Mouse (Mus musculus) kidney, embryonic 15.5 days (tissue): Measurements from ENCODE around the gene Slc22a18. TPM values are rescaled to one million over a fixed set of nuclear protein-coding genes. Genes with fewer than 3 reads are reported as not detected.

ENCODE experiments used
- ATAC-seq: fragments of 200-750 bp; cut with Nextera tagmentation; replicated peaks from 2 replicates; pipeline ENCODE4 v1.8.0; 2017; ENCODE audit warnings: moderate TSS enrichment; ENCODE audit not compliant: low FRiP score
- H3K27ac ChIP-seq: fragments of 300-500 bp; sonication (generic); 2 replicates; pipeline ENCODE4 v1.5.1; 2015; ENCODE audit warnings: mild to moderate bottlenecking, inconsistent platforms
- H3K27me3 ChIP-seq: fragments of 300-500 bp; sonication (generic); 2 replicates; pipeline ENCODE4 v1.6.1; 2015; ENCODE audit warnings: inconsistent platforms
- H3K36me3 ChIP-seq: fragments of 300-500 bp; sonication (generic); 2 replicates; pipeline ENCODE4 v1.6.1; 2015; ENCODE audit warnings: inconsistent platforms
- H3K4me1 ChIP-seq: fragments of 300-500 bp; sonication (generic); 2 replicates; pipeline ENCODE4 v1.6.1; 2015; ENCODE audit warnings: inconsistent platforms
- H3K4me2 ChIP-seq: fragments of 300-500 bp; sonication (generic); 2 replicates; pipeline ENCODE4 v1.6.1; 2015; ENCODE audit warnings: moderate library complexity, mild to moderate bottlenecking, inconsistent platforms
- H3K4me3 ChIP-seq: fragments of 300-500 bp; sonication (generic); replicated peaks from 2 replicates; pipeline ENCODE4 v1.5.1; 2015; ENCODE audit warnings: mild to moderate bottlenecking, inconsistent platforms
- H3K9ac ChIP-seq: fragments of 300-500 bp; sonication (generic); 2 replicates; pipeline ENCODE4 v1.6.1; 2015; ENCODE audit warnings: mild to moderate bottlenecking, inconsistent platforms
- H3K9me3 ChIP-seq: fragments of 300-500 bp; sonication (generic); replicated peaks from 2 replicates; pipeline ENCODE4 v1.6.1; 2016; ENCODE audit warnings: inconsistent platforms
- WGBS: fragments of 180-500 bp; shearing (Covaris S2); methylation state at CpG from one replicate; pipeline ENCODE4 v1.1.7; 2015; ENCODE audit warnings: mixed read lengths; 5-methylcytosine and 5-hydroxymethylcytosine counted together
- polyA plus RNA-seq: library from polyadenylated mRNA; unstranded; fragments of >200 nt; fragmentation: Nextera tagmentation; extraction: Ambion mirVana; gene quantifications from 2 replicates; pipeline ENCODE4 v1.2.1, GENCODE M21; 2015

The Slc22a18 gene
- polyA plus RNA-seq = 4.1 and 4.5 TPM in 2 replicates

DNA sequence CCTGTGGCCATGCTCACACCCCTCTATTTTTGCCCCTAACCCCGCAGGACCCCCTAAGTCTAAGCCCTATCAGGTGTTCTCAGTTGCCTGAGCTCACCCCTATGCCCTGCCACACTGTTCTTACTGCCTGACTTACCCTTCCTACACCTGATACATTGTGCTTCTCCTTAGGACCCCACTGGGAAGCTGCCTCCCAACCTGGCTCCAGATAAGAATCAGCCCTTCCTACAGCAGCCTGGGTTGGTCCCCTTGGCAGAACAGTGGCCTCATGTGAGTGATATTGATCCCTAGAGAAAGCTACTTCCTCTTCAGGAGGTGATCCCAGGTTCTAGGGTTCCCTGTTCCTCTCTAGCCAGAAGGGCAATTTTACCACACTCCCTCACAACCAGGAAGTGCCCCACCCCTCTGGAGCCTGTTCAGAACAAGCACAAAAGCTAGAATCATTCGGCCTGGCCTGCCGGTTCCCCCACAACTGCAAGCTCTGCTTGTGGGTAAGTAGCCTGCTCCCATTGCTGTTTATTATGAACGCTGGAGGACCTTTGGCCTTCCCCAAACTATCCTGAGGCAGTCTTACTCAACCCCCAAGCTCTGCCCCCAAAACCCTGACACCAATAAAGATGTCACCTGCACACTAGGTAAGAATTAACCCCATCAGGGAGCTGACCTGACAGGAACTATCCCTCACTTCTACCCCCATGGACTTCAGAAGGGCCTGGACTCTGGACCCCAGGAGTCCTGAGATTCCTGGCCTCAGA is at the start of gene Slc22a18:
Gene Slc22a18 (plus strand): TSS at position 390 of the 755 bp plus-strand sequence.
- Histone ChIP-seq H3K36me3 (no peaks in the 10 kb centered on the region), H3K9me3 (no peaks in the 10 kb centered on the region), H3K27ac (no peak within 1 kb of the TSS), H3K4me1 (peaks cover 24% of the 10 kb centered on the region; the same call in 1 of the 2 replicates), H3K9ac (0 out of 2 replicates have a peak within 1 kb of the TSS, but pooled peaks have one; percentile 27), H3K4me3 (0 out of 2 replicates have a peak within 1 kb of the TSS, but pooled peaks have one; percentile 12), H3K27me3 (no peaks in the 10 kb centered on the region), H3K4me2 (peak within 1 kb of the TSS; percentile 34)
- WGBS = 34% methylated on average over 4 of the region's 4 CpGs
- ATAC-seq = no peak

- WGBS = 50% methylated on average over 23 of the region's 23 CpGs
- Histone ChIP-seq H3K36me3 (no peaks in the 10 kb centered on the region), H3K27ac (no peak overlapping the region), H3K4me2 (no peak overlapping the region), H3K27me3 (no peaks in the 10 kb centered on the region), H3K9ac (no peak overlapping the region), H3K9me3 (no peaks in the 10 kb centered on the region), H3K4me3 (no peak overlapping the region), H3K4me1 (peaks cover 16% of the 10 kb centered on the region)
- ATAC-seq = peak; percentile 44; the same call in 1 of the 2 replicates
Observed at GRCm38 (mm10) chr7:143428142-143428813, 45.3 kb upstream of the Slc22a18 start.

DNA sequence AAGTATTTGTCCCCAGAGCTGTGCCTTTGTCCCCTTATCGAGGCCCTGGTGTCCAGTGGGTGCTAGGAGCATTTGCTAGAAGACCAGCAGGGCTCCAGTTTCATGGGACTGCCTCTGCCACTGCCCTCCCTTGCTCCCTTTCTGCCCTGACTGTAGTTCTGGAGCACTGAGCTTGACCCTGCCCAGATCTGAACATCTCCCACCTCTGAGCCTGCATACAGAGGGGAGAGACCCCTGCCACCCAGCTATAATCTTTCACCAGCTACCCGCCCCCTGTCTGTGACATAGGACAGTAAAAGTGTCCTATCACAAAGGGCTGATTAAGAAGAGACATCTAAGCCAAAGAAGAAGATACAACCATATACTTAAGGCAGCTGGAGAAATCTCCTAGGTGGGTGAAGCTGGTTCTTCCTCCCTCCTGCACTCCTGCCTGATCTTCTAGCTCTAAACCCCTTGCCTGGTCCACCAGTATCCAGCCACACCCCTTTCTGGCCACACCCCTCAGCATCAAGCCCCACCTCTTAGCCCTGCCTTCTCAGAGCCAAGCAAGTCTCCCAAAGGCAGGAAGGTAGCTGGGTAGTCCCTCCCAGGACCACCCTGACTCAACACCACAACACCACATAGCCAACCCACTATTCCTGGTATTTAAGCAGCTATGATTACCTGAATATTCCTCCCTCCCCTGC is 44.6 kb upstream of the Slc22a18 start:
- ATAC-seq = no peak; the same call in 1 of the 2 replicates

GRCm38 (mm10) chr7:143432631-143433030 is 40.9 kb upstream of the Slc22a18 start:
- Histone ChIP-seq H3K9ac (no peak overlapping the region), H3K27me3 (peaks cover 11% of the 10 kb centered on the region; the same call in 1 of the 2 replicates), H3K27ac (no peak overlapping the region), H3K36me3 (no peaks in the 10 kb centered on the region), H3K9me3 (no peaks in the 10 kb centered on the region), H3K4me2 (no peak overlapping the region), H3K4me1 (peaks cover 24% of the 10 kb centered on the region), H3K4me3 (no peak overlapping the region)
- ATAC-seq = no peak
- WGBS = 73% methylated on average over 1 of the region's 1 CpGs

More for the DNA sequence above, 44.6 kb upstream of the Slc22a18 start:
- Histone ChIP-seq H3K9ac (no peak overlapping the region), H3K4me1 (peaks cover 19% of the 10 kb centered on the region), H3K36me3 (no peaks in the 10 kb centered on the region), H3K9me3 (no peaks in the 10 kb centered on the region), H3K27ac (no peak overlapping the region), H3K4me2 (no peak overlapping the region), H3K27me3 (no peaks in the 10 kb centered on the region), H3K4me3 (no peak overlapping the region)
- WGBS = 63% methylated on average over 2 of the region's 2 CpGs

- H3K36me3 ChIP-seq = no peaks in the 10 kb centered on the region
- H3K4me2 ChIP-seq = no peak overlapping the region
- no peak for ATAC-seq
- no peak overlapping the region for H3K4me3 ChIP-seq
- peaks cover 23% of the 10 kb centered on the region for H3K4me1 ChIP-seq
- peaks cover 11% of the 10 kb centered on the region; the same call in 1 of the 2 replicates for H3K27me3 ChIP-seq
- 65% methylated on average over 7 of the region's 7 CpGs for WGBS
- H3K9ac ChIP-seq = no peak overlapping the region
- H3K27ac ChIP-seq = no peak overlapping the region
- no peaks in the 10 kb centered on the region for H3K9me3 ChIP-seq
Observed at GRCm38 (mm10) chr7:143433331-143433730, 40.2 kb upstream of the Slc22a18 start.

DNA sequence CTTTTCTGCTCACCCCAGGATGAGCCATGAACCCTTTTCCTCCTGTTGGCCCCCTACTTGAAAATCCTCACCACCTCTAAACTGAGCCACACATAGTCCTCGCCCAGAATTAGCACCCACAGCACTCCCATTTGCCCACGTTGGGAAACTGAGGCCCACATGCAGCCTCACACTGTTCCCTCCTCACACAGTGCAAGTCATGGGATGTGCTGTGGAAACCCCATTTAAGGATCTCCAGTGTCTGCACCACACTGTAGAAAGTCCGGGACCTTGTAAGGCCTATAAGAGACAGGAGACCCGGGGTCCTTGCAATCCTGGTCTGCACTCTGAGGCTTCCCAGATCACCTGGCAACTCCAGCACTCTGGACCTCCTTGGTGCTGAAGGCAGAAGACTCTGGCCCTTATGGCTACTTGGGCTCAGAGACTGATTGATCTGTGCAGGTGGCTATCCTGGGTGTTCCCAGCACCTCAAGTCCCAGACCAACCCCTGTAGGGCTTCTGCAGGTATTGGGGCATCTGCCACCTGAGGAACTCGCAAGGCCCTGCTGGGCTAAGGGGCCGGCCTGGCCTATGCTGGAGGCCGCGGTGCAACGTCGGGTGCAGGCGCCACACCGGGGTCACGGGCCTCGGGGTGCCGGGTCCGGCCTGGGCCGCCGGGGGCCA is 36.2 kb upstream of the Slc22a18 start:
- WGBS = 18% methylated on average over 18 of the region's 18 CpGs
- Histone ChIP-seq H3K4me3 (peak overlapping the region; percentile 50), H3K9me3 (no peaks in the 10 kb centered on the region), H3K4me1 (peaks cover 23% of the 10 kb centered on the region), H3K4me2 (peak overlapping the region; percentile 92), H3K36me3 (no peaks in the 10 kb centered on the region), H3K9ac (peak overlapping the region; percentile 67), H3K27me3 (peaks cover 11% of the 10 kb centered on the region; the same call in 1 of the 2 replicates), H3K27ac (peak overlapping the region; percentile 41)
- ATAC-seq = peak; percentile 59

DNA sequence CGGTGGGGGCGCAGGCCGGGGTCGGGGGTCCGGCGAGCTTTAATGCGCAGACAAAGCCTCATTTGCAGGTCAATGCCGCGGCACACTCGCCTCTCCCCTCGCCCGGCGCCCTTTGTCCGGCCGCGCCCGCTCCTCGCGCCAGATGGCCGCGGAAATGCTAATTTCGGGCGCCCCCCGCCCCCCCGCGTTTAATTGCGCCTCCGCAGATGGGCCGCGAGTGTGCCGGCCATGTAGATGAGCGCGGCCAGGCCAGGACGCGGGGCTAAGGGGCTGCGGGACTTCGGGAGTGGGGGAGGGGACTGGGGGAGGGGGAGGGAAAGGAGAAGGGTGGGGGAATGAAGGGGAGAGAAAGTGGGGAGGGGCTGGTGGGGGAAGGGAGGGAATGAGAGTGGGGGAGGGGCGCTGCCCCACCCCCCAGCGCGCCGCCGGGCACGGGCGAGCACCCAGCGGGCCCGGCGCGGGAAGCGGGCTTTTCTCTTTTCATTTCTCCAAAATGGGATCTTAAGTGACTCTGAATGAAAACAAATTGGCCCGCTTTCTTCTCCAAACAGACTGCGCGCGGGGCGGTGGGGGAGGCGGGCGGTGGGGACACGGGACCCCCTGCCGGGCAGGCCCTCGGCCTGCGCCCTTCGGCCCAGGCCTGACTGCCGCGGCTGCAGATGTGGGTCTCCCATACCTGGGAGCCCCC is 35.5 kb upstream of the Slc22a18 start:
- under 1% methylated on average over 62 of the region's 63 CpGs for WGBS
- no peaks in the 10 kb centered on the region for H3K36me3 ChIP-seq
- H3K27ac ChIP-seq = peak overlapping the region; percentile 41
- H3K4me2 ChIP-seq = peak overlapping the region; percentile 92
- peak overlapping the region; percentile 50 for H3K4me3 ChIP-seq
- peaks cover 18% of the 10 kb centered on the region for H3K27me3 ChIP-seq
- no peaks in the 10 kb centered on the region for H3K9me3 ChIP-seq
- peaks cover 23% of the 10 kb centered on the region for H3K4me1 ChIP-seq
- peak; percentile 62 for ATAC-seq
- peak overlapping the region; percentile 67 for H3K9ac ChIP-seq

DNA sequence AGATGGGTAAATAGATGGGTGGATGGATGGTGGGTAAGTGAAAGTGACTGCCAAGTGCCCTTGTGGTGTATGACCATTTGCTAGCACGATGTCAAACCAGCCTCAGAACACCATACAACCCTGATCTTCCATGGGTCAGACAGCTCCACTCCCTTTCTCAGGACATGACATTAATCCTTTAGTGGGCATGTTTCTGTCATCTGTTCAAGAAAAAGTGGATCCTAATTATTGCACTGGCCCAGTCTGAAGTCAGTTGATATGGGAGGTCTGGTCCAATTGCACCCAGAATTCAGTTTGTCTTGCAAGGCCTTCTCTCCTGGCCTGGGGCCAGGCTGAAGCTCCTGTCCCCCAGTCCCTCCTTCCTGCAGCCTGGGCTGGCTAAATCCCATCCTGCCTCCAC is 34.6 kb upstream of the Slc22a18 start:
- Histone ChIP-seq H3K4me3 (no peak overlapping the region), H3K9me3 (no peaks in the 10 kb centered on the region), H3K4me1 (peaks cover 20% of the 10 kb centered on the region), H3K27me3 (peaks cover 27% of the 10 kb centered on the region), H3K9ac (no peak overlapping the region), H3K27ac (no peak overlapping the region), H3K36me3 (no peaks in the 10 kb centered on the region), H3K4me2 (peak overlapping the region; percentile 92; the same call in 1 of the 2 replicates)
- 57% methylated on average over 1 of the region's 1 CpGs for whole genome bisulfite sequencing
- no peak for ATAC-seq

- no peak for ATAC-seq
- Histone ChIP-seq H3K9ac (no peak overlapping the region), H3K4me3 (peak overlapping the region; percentile 41; the same call in 1 of the 2 replicates), H3K9me3 (no peaks in the 10 kb centered on the region), H3K27ac (0 out of 2 replicates have a peak overlapping the region, but pooled peaks have one; percentile 10), H3K4me1 (peaks cover 21% of the 10 kb centered on the region), H3K4me2 (peak overlapping the region; percentile 80), H3K36me3 (no peaks in the 10 kb centered on the region), H3K27me3 (peaks cover 49% of the 10 kb centered on the region)
- 40% methylated on average over 8 of the region's 8 CpGs for WGBS
Observed at GRCm38 (mm10) chr7:143444580-143444954, 29.0 kb upstream of the Slc22a18 start.

DNA sequence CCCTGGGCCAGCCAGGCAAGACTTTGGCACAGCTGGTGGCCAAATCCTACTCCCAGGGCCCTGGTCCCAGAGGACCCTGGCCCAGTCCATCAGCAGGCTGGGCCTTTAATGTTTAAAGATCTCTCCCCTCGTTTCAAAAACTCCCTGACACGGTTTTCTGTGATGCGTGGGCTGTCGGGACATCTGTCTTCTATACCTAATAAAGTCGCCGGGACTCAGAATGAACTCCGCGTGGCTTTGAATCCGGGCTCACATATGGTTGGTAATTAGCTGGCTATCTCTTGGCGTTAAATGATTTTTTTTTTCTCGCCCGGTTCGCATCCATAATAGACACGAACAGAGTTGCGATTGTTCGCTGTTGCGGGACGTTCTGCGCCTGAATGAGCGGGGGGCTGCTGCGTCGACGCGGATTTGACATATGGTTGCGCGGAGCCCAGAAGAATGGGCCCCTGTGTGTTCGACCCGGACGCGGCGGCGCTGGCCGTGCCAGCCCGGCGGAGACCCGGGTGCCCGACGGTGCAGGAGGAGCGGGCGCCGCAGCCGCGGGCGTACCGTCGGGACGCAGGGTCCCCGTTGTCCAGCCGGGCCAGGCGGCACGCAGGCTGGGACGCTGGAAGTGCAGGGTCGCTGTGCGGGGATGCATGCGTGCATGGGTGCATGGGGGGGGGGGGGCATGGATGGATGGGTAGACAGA is 28.4 kb upstream of the Slc22a18 start:
- peaks cover 50% of the 10 kb centered on the region for H3K27me3 ChIP-seq
- H3K36me3 ChIP-seq = no peaks in the 10 kb centered on the region
- H3K4me1 ChIP-seq = peaks cover 21% of the 10 kb centered on the region
- peak overlapping the region; percentile 41 for H3K4me3 ChIP-seq
- H3K27ac ChIP-seq = 0 out of 2 replicates have a peak overlapping the region, but pooled peaks have one; percentile 10
- no peaks in the 10 kb centered on the region for H3K9me3 ChIP-seq
- H3K9ac ChIP-seq = peak overlapping the region; percentile 47; the same call in 1 of the 2 replicates
- WGBS = 3% methylated on average over 55 of the region's 55 CpGs
- ATAC-seq = peak; percentile 24
- peak overlapping the region; percentile 80 for H3K4me2 ChIP-seq
